Mouse (Mus musculus) Patski (cell line): ENCODE data around the gene Vps13d. TPM values are rescaled to one million over a fixed set of nuclear protein-coding genes. Genes with fewer than 3 reads are reported as not detected.
A peak's percentile ranks its signal among the peaks of the same experiment; 100 is the strongest.

Source experiments
- ATAC-seq: fragments of 100-300 bp; one replicate; pipeline ENCODE4 v1.8.0; 2021
- CTCF ChIA-PET: fragments of 350-600 bp; sonication (Branson Sonifier 250); formaldehyde crosslinking; loops from one replicate; lab custom pipeline; 2022; ENCODE audit warnings: inconsistent platforms; lab: Charles Lee
- POLR2A ChIA-PET: fragments of 350-600 bp; sonication (Branson Sonifier 250); formaldehyde crosslinking; loops from one replicate; lab custom pipeline; 2022; ENCODE audit warnings: antibody characterized with exemption, inconsistent platforms; lab: Charles Lee
- DNase-seq: peaks from one replicate; pipeline ENCODE4 v3.0.0-alpha.2; 2011; ENCODE audit warnings: low read depth, low spot score
- H3K27me3 ChIP-seq: fragments of 371-371 bp; one replicate; pipeline ENCODE4 v1.5.1; 2021
- CTCF ChIP-seq: fragments of 100-300 bp; IDR thresholded peaks from one replicate; pipeline ENCODE4 v1.5.1; 2021
- in situ Hi-C: fragments of 300-500 bp; cut with MboI; formaldehyde crosslinking; loops from 3 replicates; pipeline ENCODE4 v1.11.1; 2018; ENCODE audit warnings: low pct_unique_long_range_greater_than_20kb, mixed read lengths
- polyA plus RNA-seq: library from polyadenylated mRNA; unstranded; gene quantifications from one replicate; pipeline ENCODE4 v1.2.3, GENCODE M21; 2021

Gene Vps13d
- polyA plus RNA-seq, 1 experiment from 2014 or later: 36.6 TPM

- ChIA-PET POLR2A (interaction anchor here (0.8 to 2.7 kb wide), 4 partner anchors 9 to 67 kb away, joined by 3 to 8 read pairs (median 4); no protein-coding TSS in a partner anchor), CTCF (interaction anchor here (0.6 to 2.4 kb wide), 4 partner anchors 13 to 49 kb away, joined by 3 to 12 read pairs (median 6); no protein-coding TSS in a partner anchor)
- no peaks in the 10 kb centered on the region for H3K27me3 ChIP-seq
- DNase-seq: no peak
- no peak for ATAC-seq
- in situ Hi-C loops: no loop called here
- no peak for TF ChIP-seq CTCF
Observed at GRCm38 (mm10) chr4:144961696-144962095, 233.1 kb downstream of the Vps13d start.

- DNase-seq: peak; percentile 93
- ATAC-seq: peak; percentile 75
- in situ Hi-C loops: no loop called here
- TF ChIP-seq CTCF: no peak
- H3K27me3 ChIP-seq: no peaks in the 10 kb centered on the region
- ChIA-PET POLR2A (interaction anchor here (1.5 to 2.7 kb wide), 3 partner anchors 32 to 67 kb away, joined by 4 to 8 read pairs (median 5); no protein-coding TSS in a partner anchor), CTCF (interaction anchor here (0.6 to 2.4 kb wide), 2 partner anchors 12 to 39 kb away, joined by 3 to 12 read pairs; no protein-coding TSS in a partner anchor)
Observed at GRCm38 (mm10) chr4:144961232-144961631, 233.6 kb downstream of the Vps13d start.

GRCm38 (mm10) chr4:144960188-144960904 is 234.5 kb downstream of the Vps13d start:
- CTCF ChIA-PET: no interaction called here

GRCm38 (mm10) chr4:144957721-144958120 is 237.1 kb downstream of the Vps13d start:
- ATAC-seq (no peak), DNase-seq (no peak)
- no peak for TF ChIP-seq CTCF
- ChIA-PET POLR2A (interaction anchor here (0.9 to 1.3 kb wide), 2 partner anchors 26 to 40 kb away, joined by 3 to 4 read pairs; no protein-coding TSS in a partner anchor), CTCF (interaction anchor here (1.3 to 2.1 kb wide), 5 partner anchors 10 to 67 kb away, joined by 3 to 6 read pairs (median 4); no protein-coding TSS in a partner anchor)
- in situ Hi-C loops: no loop called here
- no peaks in the 10 kb centered on the region for H3K27me3 ChIP-seq

More at GRCm38 (mm10) chr4:144960188-144960904, 234.5 kb downstream of the Vps13d start:
- in situ Hi-C loops: no loop called here
- ATAC-seq: peak; percentile 14
- H3K27me3 ChIP-seq: no peaks in the 10 kb centered on the region
- POLR2A ChIA-PET: interaction anchor here (0.7 to 2.7 kb wide), 3 partner anchors 12 to 53 kb away, joined by 3 to 8 read pairs (median 5); no protein-coding TSS in a partner anchor
- no peak for TF ChIP-seq CTCF
- DNase-seq: peak; percentile 35

- no peak for TF ChIP-seq CTCF
- no peak for ATAC-seq
- no peaks in the 10 kb centered on the region for H3K27me3 ChIP-seq
Observed at GRCm38 (mm10) chr4:144957186-144957585, 237.6 kb downstream of the Vps13d start.

GRCm38 (mm10) chr4:144956293-144956692 is 238.5 kb downstream of the Vps13d start:
- CTCF ChIA-PET: interaction anchor here (1.1 to 2.1 kb wide), 3 partner anchors 17 to 66 kb away, joined by 3 to 5 read pairs (median 4); no protein-coding TSS in a partner anchor
- DNase-seq: no peak

More at GRCm38 (mm10) chr4:144957186-144957585, 237.6 kb downstream of the Vps13d start:
- CTCF ChIA-PET: interaction anchor here (1.1 to 2.1 kb wide), 6 partner anchors 11 to 67 kb away, joined by 3 to 6 read pairs (median 4); no protein-coding TSS in a partner anchor
- POLR2A ChIA-PET: interaction anchor here (0.9 to 1.3 kb wide), 3 partner anchors 26 to 63 kb away, joined by 3 to 4 read pairs (median 4); no protein-coding TSS in a partner anchor
- DNase-seq: no peak
- in situ Hi-C loops: no loop called here

GRCm38 (mm10) chr4:144955863-144956262 is 238.9 kb downstream of the Vps13d start:
- no peak for TF ChIP-seq CTCF
- in situ Hi-C loops: no loop called here
- H3K27me3 ChIP-seq: no peaks in the 10 kb centered on the region
- POLR2A ChIA-PET: no interaction called here
- no peak for DNase-seq
- no peak for ATAC-seq
- CTCF ChIA-PET: interaction anchor here (0.9 to 2.1 kb wide), 2 partner anchors 21 to 67 kb away, joined by 3 to 5 read pairs; no protein-coding TSS in a partner anchor

More at GRCm38 (mm10) chr4:144956293-144956692, 238.5 kb downstream of the Vps13d start:
- POLR2A ChIA-PET: interaction anchor here (1.1 kb wide), 1 partner anchor 62 kb away, joined by 4 read pairs; no protein-coding TSS in a partner anchor
- no peak for ATAC-seq
- no peaks in the 10 kb centered on the region for H3K27me3 ChIP-seq
- in situ Hi-C loops: no loop called here
- TF ChIP-seq CTCF: no peak

- no peaks in the 10 kb centered on the region for H3K27me3 ChIP-seq
- TF ChIP-seq CTCF: no peak
- in situ Hi-C loops: no loop called here
- ATAC-seq: no peak
- CTCF ChIA-PET: interaction anchor here (1.2 kb wide), 1 partner anchor 39 kb away, joined by 3 read pairs; no protein-coding TSS in a partner anchor
- POLR2A ChIA-PET: interaction anchor here (1.2 kb wide), 1 partner anchor 39 kb away, joined by 3 read pairs; no protein-coding TSS in a partner anchor
- no peak for DNase-seq
Observed at GRCm38 (mm10) chr4:144953421-144953820, 241.4 kb downstream of the Vps13d start.

GRCm38 (mm10) chr4:144951859-144952258 is 242.9 kb downstream of the Vps13d start:
- ChIA-PET POLR2A (interaction anchor here (0.8 kb wide), 1 partner anchor 57 kb away, joined by 3 read pairs; no protein-coding TSS in a partner anchor), CTCF (no interaction called here)
- ATAC-seq (no peak), DNase-seq (no peak)
- in situ Hi-C loops: no loop called here
- TF ChIP-seq CTCF: no peak
- H3K27me3 ChIP-seq: no peaks in the 10 kb centered on the region

GRCm38 (mm10) chr4:144950883-144951282 is 243.9 kb downstream of the Vps13d start:
- ATAC-seq: no peak
- no peak for DNase-seq
- in situ Hi-C loops: no loop called here
- no peaks in the 10 kb centered on the region for H3K27me3 ChIP-seq
- ChIA-PET CTCF (interaction anchor here (2.8 kb wide), 1 partner anchor 42 kb away, joined by 7 read pairs; no protein-coding TSS in a partner anchor), POLR2A (interaction anchor here (0.9 to 2.0 kb wide), 4 partner anchors 17 to 49 kb away, joined by 3 to 9 read pairs (median 4); no protein-coding TSS in a partner anchor)
- no peak for TF ChIP-seq CTCF
